Mouse (Mus musculus): ENCODE data around the gene Cntn6. TPM values are rescaled to one million over a fixed set of nuclear protein-coding genes. Genes with fewer than 3 reads are reported as not detected.

The Cntn6 gene
- total RNA-seq, 1 experiment = not detected

GRCm38 (mm10) chr6:104668701-104669100 lies 176.1 kb downstream of the Cntn6 start:
- Histone ChIP-seq H3K9me3 (ENCODE audit: control insufficient read depth, insufficient read depth, low read depth, low read length) (no peaks in the 10 kb centered on the region), H3K27ac (ENCODE audit: insufficient read depth, low read depth, low read length, poor library complexity, severe bottlenecking) (no peak overlapping the region), H3K4me3 (ENCODE audit: insufficient read depth in 1 of 2, low read depth in 1 of 2, low read length in 2 of 2, poor library complexity in 1 of 2, severe bottlenecking in 1 of 2) (no peak overlapping the region), H3K4me1 (ENCODE audit: control insufficient read depth in 2 of 2, insufficient read depth in 2 of 2, low read length in 2 of 2, poor library complexity in 1 of 2) (no peaks in the 10 kb centered on the region), H3K36me3 (ENCODE audit: control insufficient read depth, insufficient read depth, low read length, poor library complexity, severe bottlenecking) (no peaks in the 10 kb centered on the region), H3K9ac (ENCODE audit: insufficient read depth, low read depth, low read length, poor library complexity, severe bottlenecking) (no peak overlapping the region)
- in situ Hi-C loops (cut with MboI; ENCODE audit: low sequenced_read_pairs in 2 of 2, unreplicated experiment in 2 of 2) = no loop called here
- DNase-seq (ENCODE audit: low read depth, low spot score) = no peak
- TF ChIP-seq ZC3H11A (IDR thresholded peaks at IDR 0.05; ENCODE audit: borderline replicate concordance, low read depth, low read length) = no peak
- TF ChIP-seq ZNF384 (IDR thresholded peaks at IDR 0.05; ENCODE audit: low read depth, low read length) = no peak
- TF ChIP-seq CHD2 (IDR thresholded peaks at IDR 0.05; ENCODE audit: low read depth, low read length) = no peak
- no peak for TF ChIP-seq MAFK (IDR thresholded peaks at IDR 0.05; ENCODE audit: insufficient read depth, low read depth, low read length)
- no peak for TF ChIP-seq HCFC1 (IDR thresholded peaks at IDR 0.05; ENCODE audit: borderline replicate concordance, insufficient read depth, low read length)

DNA sequence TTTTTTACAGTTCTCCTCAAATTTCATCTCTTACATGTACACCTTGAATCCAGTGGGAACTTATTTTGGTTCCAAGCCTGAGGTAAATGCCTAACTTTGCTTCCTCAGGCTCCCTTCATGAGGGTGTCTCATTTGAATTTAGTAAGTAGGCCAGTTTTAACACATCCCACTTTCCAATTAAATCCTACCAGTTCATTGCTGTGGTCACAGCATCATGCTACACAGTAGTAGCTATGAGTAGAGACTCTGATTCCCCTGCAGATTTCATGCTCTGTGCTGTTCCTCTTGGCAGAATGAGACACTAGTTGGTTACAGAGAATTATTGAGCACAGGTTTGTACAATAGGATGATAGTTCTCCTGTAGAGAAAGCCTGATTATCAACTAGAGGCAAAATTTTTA lies 181.7 kb downstream of the Cntn6 start:
- H3K4me1 ChIP-seq (ENCODE audit: control insufficient read depth in 2 of 2, insufficient read depth in 2 of 2, low read length in 2 of 2, poor library complexity in 1 of 2) = no peaks in the 10 kb centered on the region
- H3K36me3 ChIP-seq (ENCODE audit: control insufficient read depth, insufficient read depth, low read length, poor library complexity, severe bottlenecking) = no peaks in the 10 kb centered on the region
- no peak overlapping the region for H3K27ac ChIP-seq (ENCODE audit: insufficient read depth, low read depth, low read length, poor library complexity, severe bottlenecking)
- H3K4me3 ChIP-seq (ENCODE audit: insufficient read depth in 1 of 2, low read depth in 1 of 2, low read length in 2 of 2, poor library complexity in 1 of 2, severe bottlenecking in 1 of 2) = no peak overlapping the region
- H3K9ac ChIP-seq (ENCODE audit: insufficient read depth, low read depth, low read length, poor library complexity, severe bottlenecking) = no peak overlapping the region
- H3K9me3 ChIP-seq (ENCODE audit: control insufficient read depth, insufficient read depth, low read depth, low read length) = no peaks in the 10 kb centered on the region
- TF ChIP-seq HCFC1 (IDR thresholded peaks at IDR 0.05; ENCODE audit: borderline replicate concordance, insufficient read depth, low read length) (no peak), MAFK (IDR thresholded peaks at IDR 0.05; ENCODE audit: insufficient read depth, low read depth, low read length) (no peak), ZC3H11A (IDR thresholded peaks at IDR 0.05; ENCODE audit: borderline replicate concordance, low read depth, low read length) (no peak), ZNF384 (IDR thresholded peaks at IDR 0.05; ENCODE audit: low read depth, low read length) (no peak), CHD2 (IDR thresholded peaks at IDR 0.05; ENCODE audit: low read depth, low read length) (no peak)
- DNase-seq (ENCODE audit: low read depth, low spot score) = no peak
- in situ Hi-C loops (cut with MboI; ENCODE audit: low sequenced_read_pairs in 2 of 2, unreplicated experiment in 2 of 2) = no loop called here

DNA sequence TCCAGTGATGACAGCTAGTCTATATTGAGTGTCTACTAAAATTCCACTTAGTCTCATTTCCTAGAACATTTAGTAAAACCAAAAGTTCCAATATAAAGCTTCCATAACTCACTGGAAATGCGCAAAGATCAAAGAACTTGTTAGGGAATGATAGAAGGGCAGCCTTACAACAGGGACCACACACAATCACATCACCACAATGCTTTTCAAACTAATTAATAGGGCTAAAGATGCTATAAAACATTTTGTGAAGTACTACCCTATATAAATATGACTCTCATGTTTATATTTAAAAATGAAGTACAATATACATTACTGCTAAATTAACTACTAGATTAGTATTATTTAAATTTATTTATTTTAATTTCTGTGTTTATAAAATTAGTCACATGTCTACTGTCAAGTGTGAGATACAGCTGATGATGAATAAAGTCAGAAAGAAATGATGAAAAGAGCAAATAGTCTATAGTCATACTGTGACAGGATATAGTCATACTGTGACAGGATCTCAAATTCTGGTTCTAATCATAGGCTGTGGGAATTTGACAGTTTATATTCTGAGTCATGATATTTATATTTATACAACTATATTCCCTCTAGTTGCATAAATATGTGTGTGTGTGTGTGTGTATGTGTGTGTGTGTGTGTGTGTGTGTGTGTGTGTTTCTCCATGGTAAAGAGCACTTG lies 187.4 kb downstream of the Cntn6 start:
- Histone ChIP-seq H3K4me3 (ENCODE audit: insufficient read depth in 1 of 2, low read depth in 1 of 2, low read length in 2 of 2, poor library complexity in 1 of 2, severe bottlenecking in 1 of 2) (no peak overlapping the region), H3K27ac (ENCODE audit: insufficient read depth, low read depth, low read length, poor library complexity, severe bottlenecking) (no peak overlapping the region), H3K9me3 (ENCODE audit: control insufficient read depth, insufficient read depth, low read depth, low read length) (no peaks in the 10 kb centered on the region), H3K36me3 (ENCODE audit: control insufficient read depth, insufficient read depth, low read length, poor library complexity, severe bottlenecking) (no peaks in the 10 kb centered on the region), H3K9ac (ENCODE audit: insufficient read depth, low read depth, low read length, poor library complexity, severe bottlenecking) (no peak overlapping the region), H3K4me1 (ENCODE audit: control insufficient read depth in 2 of 2, insufficient read depth in 2 of 2, low read length in 2 of 2, poor library complexity in 1 of 2) (no peaks in the 10 kb centered on the region)
- no peak for TF ChIP-seq ZC3H11A (IDR thresholded peaks at IDR 0.05; ENCODE audit: borderline replicate concordance, low read depth, low read length)
- TF ChIP-seq ZNF384 (IDR thresholded peaks at IDR 0.05; ENCODE audit: low read depth, low read length) = no peak
- TF ChIP-seq HCFC1 (IDR thresholded peaks at IDR 0.05; ENCODE audit: borderline replicate concordance, insufficient read depth, low read length) = no peak
- in situ Hi-C loops (cut with MboI; ENCODE audit: low sequenced_read_pairs in 2 of 2, unreplicated experiment in 2 of 2) = no loop called here
- DNase-seq (ENCODE audit: low read depth, low spot score) = no peak

DNA sequence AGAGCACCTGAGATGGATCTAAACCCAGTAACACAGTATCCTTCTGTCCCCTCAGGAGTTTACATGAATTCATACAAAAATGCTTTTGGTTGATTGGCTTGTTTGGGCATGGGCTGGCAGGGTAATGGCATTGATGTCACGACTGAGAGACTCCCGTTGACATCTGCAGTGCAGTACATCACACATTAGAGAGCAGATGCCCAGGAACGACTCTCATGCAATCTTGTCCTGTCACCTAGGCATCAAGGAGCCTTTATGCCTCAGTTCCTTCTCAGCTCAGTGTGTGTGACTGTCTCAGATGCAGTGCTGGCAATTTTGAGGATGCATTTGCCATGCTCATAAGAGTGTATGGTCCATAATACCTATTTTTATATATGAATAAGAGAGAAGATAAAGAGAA lies 195.4 kb downstream of the Cntn6 start:
- H3K27ac ChIP-seq (ENCODE audit: insufficient read depth, low read depth, low read length, poor library complexity, severe bottlenecking) = no peak overlapping the region
- DNase-seq (ENCODE audit: low read depth, low spot score) = no peak
- H3K9ac ChIP-seq (ENCODE audit: insufficient read depth, low read depth, low read length, poor library complexity, severe bottlenecking) = no peak overlapping the region
- no peaks in the 10 kb centered on the region for H3K9me3 ChIP-seq (ENCODE audit: control insufficient read depth, insufficient read depth, low read depth, low read length)
- TF ChIP-seq CHD2 (IDR thresholded peaks at IDR 0.05; ENCODE audit: low read depth, low read length) = no peak
- TF ChIP-seq ZNF384 (IDR thresholded peaks at IDR 0.05; ENCODE audit: low read depth, low read length) = no peak
- TF ChIP-seq HCFC1 (IDR thresholded peaks at IDR 0.05; ENCODE audit: borderline replicate concordance, insufficient read depth, low read length) = no peak
- no peak for TF ChIP-seq MAFK (IDR thresholded peaks at IDR 0.05; ENCODE audit: insufficient read depth, low read depth, low read length)
- TF ChIP-seq ZC3H11A (IDR thresholded peaks at IDR 0.05; ENCODE audit: borderline replicate concordance, low read depth, low read length) = no peak
- no peaks in the 10 kb centered on the region for H3K36me3 ChIP-seq (ENCODE audit: control insufficient read depth, insufficient read depth, low read length, poor library complexity, severe bottlenecking)
- no peaks in the 10 kb centered on the region for H3K4me1 ChIP-seq (ENCODE audit: control insufficient read depth in 2 of 2, insufficient read depth in 2 of 2, low read length in 2 of 2, poor library complexity in 1 of 2)
- H3K4me3 ChIP-seq (ENCODE audit: insufficient read depth in 1 of 2, low read depth in 1 of 2, low read length in 2 of 2, poor library complexity in 1 of 2, severe bottlenecking in 1 of 2) = no peak overlapping the region
- in situ Hi-C loops (cut with MboI; ENCODE audit: low sequenced_read_pairs in 2 of 2, unreplicated experiment in 2 of 2) = no loop called here

Data from ES-E14 (cell line).